Mouse (Mus musculus) forebrain, embryonic 15.5 days (tissue): ENCODE measurements around the gene Gm10647. TPM values are rescaled to one million over a fixed set of nuclear protein-coding genes. Genes with fewer than 3 reads are reported as not detected.

ENCODE experiments used
- polyA plus RNA-seq: library from polyadenylated mRNA; unstranded; fragments of >200 nt; fragmentation: Nextera tagmentation; extraction: Ambion mirVana; gene quantifications from 2 replicates; pipeline ENCODE4 v1.2.1, GENCODE M21; 2015

Gene Gm10647
- polyA plus RNA-seq, 1 experiment from 2014 or later, result 0.48 TPM

Other genes starting within 250 kb of the Gm10647 start
- gene Usp3, start 203.9 kb upstream of the Gm10647 start, polyA plus RNA-seq, result 107 and 110 TPM in 2 replicates
- gene Car12, start 83.4 kb upstream of the Gm10647 start, polyA plus RNA-seq, result 3.6 and 6.4 TPM in 2 replicates
- gene Aph1b, start 1.5 kb upstream of the Gm10647 start, polyA plus RNA-seq, result 30.0 and 31.8 TPM in 2 replicates
- 1.7 and 3.0 TPM in 2 replicates for gene Aph1c, start 37.7 kb downstream of the Gm10647 start, polyA plus RNA-seq
- 39.7 and 40.6 TPM in 2 replicates for gene Rab8b, start 122.6 kb downstream of the Gm10647 start, polyA plus RNA-seq
- 333 and 363 TPM in 2 replicates for gene Rps27l, start 149.0 kb downstream of the Gm10647 start, polyA plus RNA-seq
- 9.6 and 9.7 TPM in 2 replicates for gene Lactb, start 178.4 kb downstream of the Gm10647 start, polyA plus RNA-seq